Mouse (Mus musculus): Measurements from ENCODE around the gene Upb1. TPM values are rescaled to one million over a fixed set of nuclear protein-coding genes. Genes with fewer than 3 reads are reported as not detected.
A peak's percentile ranks its signal among the peaks of the same experiment; 100 is the strongest.
"Not testable (repeated sequence)": the region's sequence is repeated elsewhere in the genome, so short reads cannot be mapped to it uniquely, and the experiment has no call there.

Upb1 gene
- polyA plus RNA-seq, 1 experiment from 2014 or later: 0.15 TPM

DNA sequence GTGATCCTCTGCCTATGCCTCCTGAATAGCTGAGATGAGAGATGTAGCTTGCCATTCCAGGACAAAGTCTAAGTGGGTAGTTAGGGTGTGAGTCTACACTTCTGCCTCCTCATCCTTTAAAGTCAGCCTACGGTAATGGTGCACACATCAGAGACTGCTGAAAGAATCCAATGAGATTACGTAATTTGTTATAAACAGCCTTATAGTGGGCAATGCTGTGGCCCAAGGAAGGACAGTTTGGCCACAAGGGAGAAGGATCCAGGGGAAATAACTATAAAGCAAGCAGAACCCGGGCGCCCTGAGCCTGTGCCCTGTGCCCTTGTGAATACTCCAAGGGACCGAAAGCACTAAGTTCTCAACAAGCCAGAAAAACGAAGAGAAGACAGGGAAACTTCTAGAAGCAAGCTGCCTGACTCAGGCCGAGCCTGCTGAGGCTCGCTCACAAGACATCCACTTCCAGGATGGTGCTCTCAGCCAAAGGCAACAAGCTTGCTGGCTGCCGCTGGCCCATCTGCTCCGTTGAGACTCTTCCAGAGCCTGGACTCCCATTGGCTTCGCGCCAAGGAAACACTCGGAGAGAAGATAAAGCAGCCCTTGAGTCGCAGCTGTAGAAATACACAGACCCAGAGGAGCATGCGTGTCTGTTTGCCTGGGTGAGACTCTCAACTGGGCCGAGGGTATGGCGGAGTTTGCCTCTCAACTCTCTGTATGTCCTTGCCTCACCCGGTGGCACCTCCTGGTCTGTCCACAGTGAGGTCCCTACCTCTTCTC is 55.3 kb downstream of the Upb1 start:
- peaks cover 21% of the 10 kb centered on the region for H3K4me1 ChIP-seq (replicated peaks)
- not testable (repeated sequence) for H3K4me3 ChIP-seq; H3K27me3 ChIP-seq (replicated peaks); H3K4me2 ChIP-seq; H3K36me3 ChIP-seq; H3K9ac ChIP-seq; H3K9me3 ChIP-seq (replicated peaks)
- WGBS: 44% methylated on average over 13 of the region's 18 CpGs
- peak; percentile 82 for ATAC-seq (ENCODE audit: insufficient number of reproducible peaks, low FRiP score)
- H3K27ac ChIP-seq (ENCODE audit: poor library complexity, severe bottlenecking): peak overlapping the region; percentile 77; the same call in 1 of the 2 replicates

GRCm38 (mm10) chr10:75457852-75458251 is 56.9 kb downstream of the Upb1 start:
- WGBS: 71% methylated on average over 1 of the region's 1 CpGs
- Histone ChIP-seq H3K4me1 (replicated peaks) (peaks cover 11% of the 10 kb centered on the region), H3K9me3 (replicated peaks) (no peaks in the 10 kb centered on the region), H3K9ac (no peak overlapping the region), H3K4me3 (no peak overlapping the region), H3K27me3 (replicated peaks) (no peaks in the 10 kb centered on the region), H3K27ac (ENCODE audit: poor library complexity, severe bottlenecking) (no peak overlapping the region), H3K36me3 (no peaks in the 10 kb centered on the region), H3K4me2 (no peak overlapping the region)
- ATAC-seq (ENCODE audit: insufficient number of reproducible peaks, low FRiP score): no peak

- Histone ChIP-seq H3K9ac (no peak overlapping the region), H3K27ac (ENCODE audit: poor library complexity, severe bottlenecking) (no peak overlapping the region), H3K4me2 (no peak overlapping the region), H3K4me3 (no peak overlapping the region), H3K4me1 (replicated peaks) (peaks cover 11% of the 10 kb centered on the region), H3K27me3 (replicated peaks) (no peaks in the 10 kb centered on the region), H3K36me3 (no peaks in the 10 kb centered on the region), H3K9me3 (replicated peaks) (no peaks in the 10 kb centered on the region)
- WGBS: 82% methylated on average over 4 of the region's 4 CpGs
- ATAC-seq (ENCODE audit: insufficient number of reproducible peaks, low FRiP score): no peak
These were observed 57.4 kb downstream of the Upb1 start for GRCm38 (mm10) chr10:75458329-75458728.

DNA sequence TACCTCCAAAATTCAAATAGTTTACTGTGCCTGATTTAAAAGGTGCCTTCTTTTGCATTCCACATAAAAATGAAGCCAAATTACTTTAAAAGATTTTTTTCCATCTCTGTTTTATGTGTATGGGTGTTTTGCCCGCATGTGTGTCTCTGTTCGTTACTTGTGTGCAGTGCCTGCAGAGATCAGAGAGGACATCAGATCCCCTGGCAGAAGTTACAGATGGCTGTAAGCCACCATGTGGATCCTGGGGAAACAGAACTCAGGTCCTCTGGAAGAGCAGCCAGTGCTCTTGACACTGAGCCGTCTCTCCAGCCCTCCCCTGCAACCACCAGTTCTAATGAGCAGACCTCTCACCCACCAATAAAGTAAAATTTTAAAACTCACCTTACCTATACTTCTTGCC is 61.8 kb downstream of the Upb1 start:
- H3K27me3 ChIP-seq (replicated peaks): no peaks in the 10 kb centered on the region
- H3K9me3 ChIP-seq (replicated peaks): no peaks in the 10 kb centered on the region
- H3K9ac ChIP-seq: no peak overlapping the region
- H3K27ac ChIP-seq (ENCODE audit: poor library complexity, severe bottlenecking): no peak overlapping the region
- H3K4me1 ChIP-seq (replicated peaks): peaks cover 10% of the 10 kb centered on the region
- ATAC-seq (ENCODE audit: insufficient number of reproducible peaks, low FRiP score): no peak
- H3K4me3 ChIP-seq: no peak overlapping the region
- H3K4me2 ChIP-seq: no peak overlapping the region
- H3K36me3 ChIP-seq: no peaks in the 10 kb centered on the region
- WGBS: 76% methylated on average over 3 of the region's 3 CpGs

DNA sequence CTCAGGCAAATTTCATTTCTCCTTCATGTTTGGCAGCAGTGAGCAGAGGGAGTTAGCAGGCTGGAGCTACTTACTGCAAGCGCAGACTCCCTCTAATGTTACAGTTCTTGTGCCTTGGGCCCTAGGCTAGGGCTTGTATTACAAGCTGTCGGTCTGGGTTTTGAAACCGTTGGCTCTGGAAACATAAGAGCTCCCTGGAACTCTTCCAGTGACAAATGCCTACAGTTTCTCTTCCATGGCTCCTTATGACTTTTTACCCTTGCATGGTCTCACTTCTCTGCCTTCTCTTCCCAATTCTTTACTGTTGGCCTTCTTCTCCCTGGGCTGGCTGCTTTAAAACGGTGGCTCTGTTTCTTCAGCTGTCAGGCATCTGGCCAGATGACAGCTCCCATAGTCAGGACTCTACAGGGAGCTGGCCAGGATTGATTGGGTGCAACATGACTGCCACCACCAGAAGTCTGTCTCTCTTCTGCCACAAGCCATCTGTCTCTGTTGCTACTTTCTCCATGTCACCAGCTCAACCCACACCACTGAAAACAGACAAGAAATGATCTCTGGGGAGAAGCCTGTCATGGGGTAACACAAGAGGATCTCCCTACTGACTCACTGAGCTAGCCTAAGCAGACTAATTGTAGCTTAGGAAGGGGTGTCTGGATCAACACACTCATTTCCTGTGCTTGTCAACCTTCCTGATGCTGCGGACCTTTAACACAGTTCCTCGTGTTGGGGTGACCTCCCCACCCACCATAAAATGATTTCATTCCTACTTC is 65.1 kb downstream of the Upb1 start:
- H3K4me2 ChIP-seq: no peak overlapping the region

GRCm38 (mm10) chr10:75473411-75473810 is 72.5 kb downstream of the Upb1 start:
- H3K4me1 ChIP-seq (replicated peaks): peaks cover 8% of the 10 kb centered on the region; the same call in 1 of the 2 replicates
- H3K9ac ChIP-seq: no peak overlapping the region
- no peak overlapping the region for H3K4me2 ChIP-seq
- no peak overlapping the region for H3K4me3 ChIP-seq
- no peaks in the 10 kb centered on the region for H3K27me3 ChIP-seq (replicated peaks)
- ATAC-seq (ENCODE audit: insufficient number of reproducible peaks, low FRiP score): no peak
- H3K36me3 ChIP-seq: no peaks in the 10 kb centered on the region
- WGBS: 72% methylated on average over 8 of the region's 8 CpGs
- H3K27ac ChIP-seq (ENCODE audit: poor library complexity, severe bottlenecking): no peak overlapping the region
- H3K9me3 ChIP-seq (replicated peaks): no peaks in the 10 kb centered on the region

More for the DNA sequence above, 65.1 kb downstream of the Upb1 start:
- H3K27me3 ChIP-seq (replicated peaks): no peaks in the 10 kb centered on the region
- peak overlapping the region; percentile 6; the same call in 1 of the 2 replicates for H3K27ac ChIP-seq (ENCODE audit: poor library complexity, severe bottlenecking)
- WGBS: 34% methylated on average over 6 of the region's 6 CpGs
- H3K4me1 ChIP-seq (replicated peaks): peaks cover 10% of the 10 kb centered on the region
- no peaks in the 10 kb centered on the region for H3K9me3 ChIP-seq (replicated peaks)
- H3K4me3 ChIP-seq: no peak overlapping the region
- H3K9ac ChIP-seq: no peak overlapping the region
- H3K36me3 ChIP-seq: no peaks in the 10 kb centered on the region
- ATAC-seq (ENCODE audit: insufficient number of reproducible peaks, low FRiP score): no peak

DNA sequence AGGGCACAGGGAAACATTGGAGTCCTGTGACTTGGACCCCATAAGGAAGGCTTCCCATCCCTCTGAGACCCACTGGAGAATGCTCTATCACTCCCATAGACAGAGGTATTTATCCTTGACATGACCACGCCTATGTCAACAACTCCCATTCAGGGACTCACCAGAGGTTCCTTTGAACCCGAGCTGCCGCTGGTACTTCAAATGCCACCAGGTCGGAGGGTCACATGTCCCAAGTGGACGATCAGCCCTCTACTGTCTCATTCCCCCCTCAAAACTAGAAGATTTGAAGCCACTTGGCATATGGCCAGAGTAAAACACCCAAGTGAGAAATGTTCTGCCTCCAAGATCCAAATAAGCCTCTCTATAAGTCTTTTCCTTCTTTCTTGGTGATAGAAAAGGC is 73.7 kb downstream of the Upb1 start:
- WGBS: 35% methylated on average over 5 of the region's 5 CpGs
- no peaks in the 10 kb centered on the region for H3K9me3 ChIP-seq (replicated peaks)
- no peak overlapping the region for H3K9ac ChIP-seq
- H3K27ac ChIP-seq (ENCODE audit: poor library complexity, severe bottlenecking): no peak overlapping the region
- ATAC-seq (ENCODE audit: insufficient number of reproducible peaks, low FRiP score): no peak
- H3K4me2 ChIP-seq: no peak overlapping the region
- peaks cover 8% of the 10 kb centered on the region; the same call in 1 of the 2 replicates for H3K4me1 ChIP-seq (replicated peaks)
- H3K27me3 ChIP-seq (replicated peaks): no peaks in the 10 kb centered on the region
- H3K36me3 ChIP-seq: no peaks in the 10 kb centered on the region
- no peak overlapping the region for H3K4me3 ChIP-seq

GRCm38 (mm10) chr10:75475139-75475850 is 74.4 kb downstream of the Upb1 start:
- H3K9me3 ChIP-seq (replicated peaks); H3K4me2 ChIP-seq; H3K4me3 ChIP-seq; ATAC-seq (ENCODE audit: insufficient number of reproducible peaks, low FRiP score); H3K9ac ChIP-seq; H3K4me1 ChIP-seq (replicated peaks); H3K27me3 ChIP-seq (replicated peaks); H3K36me3 ChIP-seq; H3K27ac ChIP-seq (ENCODE audit: poor library complexity, severe bottlenecking): not testable (repeated sequence)
- WGBS: 36% methylated on average over 5 of the region's 6 CpGs

- 79% methylated on average over 9 of the region's 9 CpGs for WGBS
- no peaks in the 10 kb centered on the region for H3K27me3 ChIP-seq (replicated peaks)
- H3K27ac ChIP-seq (ENCODE audit: poor library complexity, severe bottlenecking): no peak overlapping the region
- no peak overlapping the region for H3K9ac ChIP-seq
- H3K4me1 ChIP-seq (replicated peaks): peaks cover 8% of the 10 kb centered on the region; the same call in 1 of the 2 replicates
- H3K9me3 ChIP-seq (replicated peaks): no peaks in the 10 kb centered on the region
- H3K4me2 ChIP-seq: no peak overlapping the region
- no peaks in the 10 kb centered on the region for H3K36me3 ChIP-seq
- no peak for ATAC-seq (ENCODE audit: insufficient number of reproducible peaks, low FRiP score)
- no peak overlapping the region for H3K4me3 ChIP-seq
These were observed 76.1 kb downstream of the Upb1 start for GRCm38 (mm10) chr10:75477034-75477433.

- H3K27me3 ChIP-seq (replicated peaks): no peaks in the 10 kb centered on the region
These were observed 79.0 kb downstream of the Upb1 start for GRCm38 (mm10) chr10:75479955-75480354.

GRCm38 (mm10) chr10:75481703-75482102 is 80.8 kb downstream of the Upb1 start:
- Histone ChIP-seq H3K9me3 (replicated peaks) (no peaks in the 10 kb centered on the region), H3K27ac (ENCODE audit: poor library complexity, severe bottlenecking) (no peak overlapping the region), H3K4me3 (no peak overlapping the region), H3K9ac (no peak overlapping the region), H3K36me3 (no peaks in the 10 kb centered on the region), H3K4me1 (replicated peaks) (0 out of 2 replicates have a peak, but pooled peaks cover 2% of the 10 kb centered on the region), H3K4me2 (no peak overlapping the region), H3K27me3 (replicated peaks) (no peaks in the 10 kb centered on the region)
- no peak for ATAC-seq (ENCODE audit: insufficient number of reproducible peaks, low FRiP score)
- WGBS: 48% methylated on average over 4 of the region's 4 CpGs

More at GRCm38 (mm10) chr10:75479955-75480354, 79.0 kb downstream of the Upb1 start:
- 79% methylated on average over 2 of the region's 2 CpGs for WGBS
- Histone ChIP-seq H3K4me2 (no peak overlapping the region), H3K36me3 (no peaks in the 10 kb centered on the region), H3K4me1 (replicated peaks) (0 out of 2 replicates have a peak, but pooled peaks cover 4% of the 10 kb centered on the region), H3K27ac (ENCODE audit: poor library complexity, severe bottlenecking) (no peak overlapping the region), H3K9me3 (replicated peaks) (no peaks in the 10 kb centered on the region), H3K9ac (no peak overlapping the region), H3K4me3 (no peak overlapping the region)
- no peak for ATAC-seq (ENCODE audit: insufficient number of reproducible peaks, low FRiP score)
